Mouse (Mus musculus) MEL (cell line): Measurements from ENCODE around the gene Hamp2. TPM values are rescaled to one million over a fixed set of nuclear protein-coding genes. Genes with fewer than 3 reads are reported as not detected.

ENCODE experiments used
- DNase-seq: peaks from one replicate; pipeline ENCODE4 v3.0.0; 2011; ENCODE audit warnings: low read depth, low spot score
- H3K27ac ChIP-seq: 2 replicates; pipeline ENCODE4 v1.5.1; 2012; ENCODE audit warnings: low read depth, mild to moderate bottlenecking, control low read depth, low read length, moderate library complexity; ENCODE audit not compliant: control insufficient read depth
- H3K27me3 ChIP-seq, 2 experiments: fragments of 150-350 bp in 1 of 2; sonication (generic) in 1 of 2; 2 replicates each; pipeline ENCODE4 v1.6.1; 2012; ENCODE audit warnings: low read length in 2 of 2, mild to moderate bottlenecking in 2 of 2, improper control_type of control experiment in 1 of 2, moderate library complexity in 1 of 2; ENCODE audit not compliant: insufficient read depth in 2 of 2, control insufficient read depth in 1 of 2
- H3K36me3 ChIP-seq, 2 experiments: 2 replicates each; pipeline ENCODE4 v1.6.1; 2012 to 2014; ENCODE audit warnings: low read length in 2 of 2, improper control_type of control experiment in 1 of 2, inconsistent platforms in 1 of 2, mild to moderate bottlenecking in 1 of 2; ENCODE audit not compliant: insufficient read depth in 2 of 2, control insufficient read depth in 1 of 2
- H3K4me1 ChIP-seq, 2 experiments: fragments of 150-350 bp in 1 of 2; sonication (generic) in 1 of 2; 2 replicates each; pipeline ENCODE4 v1.6.1; 2012; ENCODE audit warnings: low read length in 2 of 2, improper control_type of control experiment in 1 of 2, mild to moderate bottlenecking in 1 of 2; ENCODE audit not compliant: insufficient read depth in 2 of 2, control insufficient read depth in 1 of 2
- H3K4me3 ChIP-seq, 2 experiments: fragments of 150-350 bp in 1 of 2; sonication (generic) in 1 of 2; 2 replicates each; pipeline ENCODE4 v1.5.1; 2012; ENCODE audit warnings: low read depth in 2 of 2, low read length in 2 of 2, mild to moderate bottlenecking in 2 of 2, moderate library complexity in 2 of 2, control low read depth in 1 of 2, improper control_type of control experiment in 1 of 2; ENCODE audit not compliant: control insufficient read depth in 1 of 2, insufficient read depth in 1 of 2
- H3K79me2 ChIP-seq: 2 replicates; pipeline ENCODE4 v1.6.1; 2012; ENCODE audit warnings: mild to moderate bottlenecking, low read length, moderate library complexity; ENCODE audit not compliant: control insufficient read depth, poor library complexity, insufficient read depth
- H3K9ac ChIP-seq: 2 replicates; pipeline ENCODE4 v1.6.1; 2012; ENCODE audit warnings: low read depth, mild to moderate bottlenecking, control low read depth, low read length, moderate library complexity; ENCODE audit not compliant: control insufficient read depth, poor library complexity, severe bottlenecking
- H3K9me3 ChIP-seq: fragments of 150-350 bp; sonication (generic); replicated peaks from 2 replicates; pipeline ENCODE4 v1.6.1; 2012; ENCODE audit warnings: mild to moderate bottlenecking, low read length, improper control_type of control experiment, moderate library complexity; ENCODE audit not compliant: insufficient read depth
- BHLHE40 ChIP-seq: IDR thresholded peaks from 2 replicates; pipeline ENCODE4 v1.6.1; 2012; ENCODE audit warnings: low read depth, mild to moderate bottlenecking, inconsistent platforms, low read length, improper control_type of control experiment, borderline replicate concordance
- CHD2 ChIP-seq: IDR thresholded peaks from 2 replicates; pipeline ENCODE4 v1.6.1; 2011; ENCODE audit warnings: low read length, improper control_type of control experiment
- CTCF ChIP-seq, 3 experiments: IDR thresholded peaks in 2 of 3; conservative IDR thresholded peaks in 1 of 3; 2 replicates each; pipeline ENCODE4 v1.5.1; 2011 to 2012; ENCODE audit warnings: low read length in 3 of 3, low read depth in 2 of 3, mild to moderate bottlenecking in 2 of 3, improper control_type of control experiment in 1 of 3, inconsistent platforms in 1 of 3, mixed read lengths in 1 of 3, moderate library complexity in 1 of 3; ENCODE audit not compliant: control insufficient read depth in 1 of 3, insufficient read depth in 1 of 3, poor library complexity in 1 of 3, severe bottlenecking in 1 of 3
- E2F4 ChIP-seq: IDR thresholded peaks from 2 replicates; pipeline ENCODE4 v1.6.1; 2011; ENCODE audit warnings: low read depth, low read length, improper control_type of control experiment, borderline replicate concordance
- ELF1 ChIP-seq: IDR thresholded peaks from 2 replicates; pipeline ENCODE4 v1.6.1; 2014; ENCODE audit warnings: low read depth, mild to moderate bottlenecking, inconsistent platforms, low read length, improper control_type of control experiment, moderate library complexity
- EP300 ChIP-seq, 2 experiments: IDR thresholded peaks; 2 replicates each; pipeline ENCODE4 v1.6.1; 2011; ENCODE audit warnings: improper control_type of control experiment in 2 of 2, low read length in 2 of 2, low read depth in 1 of 2, mild to moderate bottlenecking in 1 of 2
- GABPA ChIP-seq: IDR thresholded peaks from 2 replicates; pipeline ENCODE4 v1.6.1; 2012; ENCODE audit warnings: low read depth, mild to moderate bottlenecking, inconsistent platforms, low read length, improper control_type of control experiment, moderate library complexity
- GATA1 ChIP-seq: IDR thresholded peaks from 2 replicates; pipeline ENCODE4 v1.6.1; 2011; ENCODE audit warnings: low read depth, low read length, improper control_type of control experiment
- HCFC1 ChIP-seq: IDR thresholded peaks from 2 replicates; pipeline ENCODE4 v1.6.1; 2012; ENCODE audit warnings: low read depth, mild to moderate bottlenecking, inconsistent platforms, low read length, improper control_type of control experiment, moderate library complexity
- JUND ChIP-seq: IDR thresholded peaks from 2 replicates; pipeline ENCODE4 v1.6.1; 2011; ENCODE audit warnings: low read depth, mild to moderate bottlenecking, improper control_type of control experiment, low read length
- KAT2A ChIP-seq: conservative IDR thresholded peaks from 2 replicates; pipeline ENCODE4 v1.6.1; 2012; ENCODE audit warnings: low read depth, low read length, improper control_type of control experiment, inconsistent platforms
- MAX ChIP-seq: IDR thresholded peaks from 2 replicates; pipeline ENCODE4 v1.6.1; 2011; ENCODE audit warnings: low read length, improper control_type of control experiment
- MXI1 ChIP-seq: IDR thresholded peaks from 2 replicates; pipeline ENCODE4 v1.6.1; 2011; ENCODE audit warnings: mild to moderate bottlenecking, low read depth, low read length, improper control_type of control experiment
- MYC ChIP-seq: IDR thresholded peaks from 2 replicates; pipeline ENCODE4 v1.6.1; 2011; ENCODE audit warnings: low read depth, mild to moderate bottlenecking, low read length, improper control_type of control experiment, moderate library complexity
- NELFE ChIP-seq: IDR thresholded peaks from 2 replicates; pipeline ENCODE4 v1.6.1; 2011; ENCODE audit warnings: low read depth, low read length, improper control_type of control experiment
- NRF1 ChIP-seq: IDR thresholded peaks from 2 replicates; pipeline ENCODE4 v1.6.1; 2014; ENCODE audit warnings: low read depth, mild to moderate bottlenecking, inconsistent platforms, low read length, improper control_type of control experiment, moderate library complexity; ENCODE audit not compliant: poor library complexity, insufficient read depth, severe bottlenecking
- POLR2A ChIP-seq, 2 experiments: IDR thresholded peaks; 2 replicates each; pipeline ENCODE4 v1.6.1; 2011 to 2012; ENCODE audit warnings: low read length in 2 of 2, mild to moderate bottlenecking in 2 of 2, control low read depth in 1 of 2, improper control_type of control experiment in 1 of 2, low read depth in 1 of 2, moderate library complexity in 1 of 2; ENCODE audit not compliant: control insufficient read depth in 1 of 2, insufficient read depth in 1 of 2, poor library complexity in 1 of 2
- POLR2AphosphoS5 ChIP-seq: IDR thresholded peaks from 2 replicates; pipeline ENCODE4 v1.6.1; 2012; ENCODE audit warnings: low read depth, borderline replicate concordance, mild to moderate bottlenecking, inconsistent platforms, low read length, moderate library complexity, mixed read lengths
- RAD21 ChIP-seq: IDR thresholded peaks from 2 replicates; pipeline ENCODE4 v1.6.1; 2011; ENCODE audit warnings: mild to moderate bottlenecking, low read depth, low read length, improper control_type of control experiment
- RCOR1 ChIP-seq: IDR thresholded peaks from 2 replicates; pipeline ENCODE4 v1.6.1; 2012; ENCODE audit warnings: low read depth, mild to moderate bottlenecking, inconsistent platforms, low read length, improper control_type of control experiment
- SIN3A ChIP-seq: IDR thresholded peaks from 2 replicates; pipeline ENCODE4 v1.6.1; 2012; ENCODE audit warnings: low read length, improper control_type of control experiment, inconsistent platforms
- SMC3 ChIP-seq: IDR thresholded peaks from 2 replicates; pipeline ENCODE4 v1.6.1; 2011; ENCODE audit warnings: low read depth, low read length, improper control_type of control experiment
- TAL1 ChIP-seq: IDR thresholded peaks from 2 replicates; pipeline ENCODE4 v1.6.1; 2012; ENCODE audit warnings: mild to moderate bottlenecking, inconsistent platforms, low read length, moderate library complexity, mixed read lengths
- TBP ChIP-seq: IDR thresholded peaks from 2 replicates; pipeline ENCODE4 v1.8.0; 2011; ENCODE audit warnings: low read depth, low read length, improper control_type of control experiment
- TCF12 ChIP-seq: IDR thresholded peaks from 2 replicates; pipeline ENCODE4 v1.6.1; 2014; ENCODE audit warnings: low read depth, mild to moderate bottlenecking, inconsistent platforms, low read length, improper control_type of control experiment, moderate library complexity
- USF2 ChIP-seq, 2 experiments: IDR thresholded peaks; 2 replicates each; pipeline ENCODE4 v1.6.1; 2011 to 2012; ENCODE audit warnings: improper control_type of control experiment in 2 of 2, low read length in 2 of 2, borderline replicate concordance in 1 of 2, inconsistent platforms in 1 of 2, low read depth in 1 of 2, mild to moderate bottlenecking in 1 of 2; ENCODE audit not compliant: insufficient read depth in 1 of 2
- ZC3H11A ChIP-seq: IDR thresholded peaks from 2 replicates; pipeline ENCODE4 v1.6.1; 2012; ENCODE audit warnings: low read depth, mild to moderate bottlenecking, inconsistent platforms, low read length, improper control_type of control experiment
- ZMIZ1 ChIP-seq: IDR thresholded peaks from 2 replicates; pipeline ENCODE4 v1.6.1; 2012; ENCODE audit warnings: low read depth, mild to moderate bottlenecking, inconsistent platforms, low read length, improper control_type of control experiment, moderate library complexity
- ZNF384 ChIP-seq: IDR thresholded peaks from 2 replicates; pipeline ENCODE4 v1.6.1; 2012; ENCODE audit warnings: low read depth, mild to moderate bottlenecking, inconsistent platforms, low read length, improper control_type of control experiment
- polyA plus RNA-seq, 2 experiments: library from polyadenylated mRNA; stranded (reverse) in 1 of 2; unstranded in 1 of 2; fragments of >175 nt in 1 of 2; fragments of >200 nt in 1 of 2; gene quantifications; 2 replicates each; pipeline versions ENCODE4 v1.2.1 to v1.2.4; 2012; ENCODE audit warnings: low replicate concordance in 2 of 2, low read depth in 1 of 2; ENCODE audit not compliant: insufficient read length in 2 of 2, insufficient read depth in 1 of 2, missing spikeins in 1 of 2
- total RNA-seq: library from RNA; depleted of rRNA; stranded (reverse); fragments of 300-350 nt; gene quantifications from 2 replicates; pipeline ENCODE4 v1.2.3, GENCODE M21; 2012

Hamp2 gene
- total and polyA plus RNA-seq, 3 experiments: not detected

DNA sequence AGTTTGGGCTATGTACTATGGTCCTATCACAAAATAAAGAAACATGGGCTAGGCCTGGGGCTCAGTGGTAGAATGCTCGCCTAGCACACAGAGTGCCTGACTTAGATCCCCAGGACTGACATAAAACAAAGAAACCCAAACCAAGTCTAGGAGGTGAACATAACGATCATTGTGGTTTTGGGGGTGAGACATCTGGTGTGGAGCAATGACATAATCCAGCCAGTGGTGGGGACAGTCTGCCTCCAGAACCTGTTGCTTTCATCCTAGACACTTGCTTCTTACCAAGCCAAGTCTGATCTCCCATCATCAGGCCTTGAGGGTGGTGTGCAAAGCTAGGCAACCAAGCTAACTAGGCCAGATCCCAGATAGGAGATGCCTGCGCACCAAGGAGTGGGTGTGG is 42.2 kb upstream of the Hamp2 start:
- H3K9me3 ChIP-seq: no peaks in the 10 kb centered on the region
- TF ChIP-seq NELFE (no peak), GATA1 (no peak), ZMIZ1 (no peak), GABPA (no peak), EP300 (IDR thresholded peaks at IDR 0.05; ENCODE audit: low read depth in 1 of 2, low read length in 2 of 2) (no peak), SIN3A (no peak)
- H3K36me3 ChIP-seq: no peaks in the 10 kb centered on the region
- no peaks in the 10 kb centered on the region for H3K4me1 ChIP-seq
- no peaks in the 10 kb centered on the region for H3K79me2 ChIP-seq
- H3K9ac ChIP-seq: no peak overlapping the region
- peaks cover 0 to 3% of the 10 kb centered on the region in 2 experiments; a peak in 3 of 4 replicates for H3K27me3 ChIP-seq
- no peak overlapping the region for H3K4me3 ChIP-seq
- no peak for DNase-seq
- no peak overlapping the region for H3K27ac ChIP-seq

DNA sequence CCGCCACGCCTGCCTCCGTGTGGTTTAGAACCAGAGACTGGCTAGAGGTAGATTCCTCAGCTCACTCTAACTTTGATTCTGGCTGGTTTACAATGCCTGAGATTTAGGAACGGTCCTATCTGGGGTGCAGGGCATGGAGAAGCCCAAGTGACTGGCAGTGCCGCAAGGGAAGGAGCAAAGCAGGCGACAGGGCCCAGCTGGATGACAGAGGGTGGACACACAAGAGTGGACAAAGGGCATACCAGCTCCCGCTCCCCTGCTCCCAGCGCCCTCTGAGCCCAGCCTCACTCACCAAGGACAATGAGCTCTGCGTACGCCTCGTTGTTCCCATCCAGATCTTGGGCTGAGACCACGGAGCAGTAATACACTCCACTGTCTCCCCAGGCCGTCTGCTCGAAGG is 41.2 kb upstream of the Hamp2 start:
- no peaks in the 10 kb centered on the region for H3K9me3 ChIP-seq

DNA sequence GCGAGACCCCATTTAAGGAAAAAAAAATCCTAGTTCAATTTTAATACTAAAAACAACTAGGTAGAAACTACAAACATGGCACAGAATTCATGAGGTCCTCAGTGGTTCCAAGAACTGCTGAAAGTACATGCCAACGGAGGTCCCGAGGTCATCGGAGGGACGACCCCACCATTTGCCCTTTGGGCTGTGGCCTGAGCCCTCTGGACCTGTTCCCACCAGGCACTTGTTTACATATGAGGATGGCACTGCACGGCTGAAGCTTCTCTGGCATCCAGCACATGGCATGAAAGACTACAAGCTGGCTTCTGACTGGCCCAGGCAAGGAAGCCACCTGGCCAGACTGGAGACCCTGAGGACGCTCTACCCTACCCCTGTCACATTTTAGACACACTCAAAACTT is 39.9 kb upstream of the Hamp2 start:
- H3K4me3 ChIP-seq: no peak overlapping the region
- H3K4me1 ChIP-seq: no peaks in the 10 kb centered on the region
- H3K79me2 ChIP-seq: no peaks in the 10 kb centered on the region
- H3K27ac ChIP-seq: no peak overlapping the region
- peaks cover 0 to 3% of the 10 kb centered on the region in 2 experiments; a peak in 3 of 4 replicates for H3K27me3 ChIP-seq
- H3K9me3 ChIP-seq: no peaks in the 10 kb centered on the region
- H3K36me3 ChIP-seq: no peaks in the 10 kb centered on the region
- no peak overlapping the region for H3K9ac ChIP-seq
- no peak for DNase-seq
- TF ChIP-seq POLR2A (IDR thresholded peaks at IDR 0.05; ENCODE audit: control insufficient read depth in 1 of 2, insufficient read depth in 1 of 2, low read depth in 1 of 2, low read length in 2 of 2, poor library complexity in 1 of 2): no peak
- TF ChIP-seq JUND: no peak
- TF ChIP-seq TCF12: no peak
- TF ChIP-seq EP300 (IDR thresholded peaks at IDR 0.05; ENCODE audit: low read depth in 1 of 2, low read length in 2 of 2): no peak
- TF ChIP-seq MAX: no peak
- TF ChIP-seq RAD21: no peak
- no peak for TF ChIP-seq HCFC1
- TF ChIP-seq GATA1: no peak
- no peak for TF ChIP-seq ELF1
- TF ChIP-seq TBP: no peak
- no peak for TF ChIP-seq SMC3
- no peak for TF ChIP-seq BHLHE40
- no peak for TF ChIP-seq ZC3H11A
- no peak for TF ChIP-seq MXI1
- no peak for TF ChIP-seq NRF1
- TF ChIP-seq USF2 (IDR thresholded peaks at IDR 0.05; ENCODE audit: borderline replicate concordance in 1 of 2, insufficient read depth in 1 of 2, low read depth in 1 of 2, low read length in 2 of 2): no peak
- no peak for TF ChIP-seq ZNF384

More for the DNA sequence above, 41.2 kb upstream of the Hamp2 start:
- no peaks in the 10 kb centered on the region for H3K36me3 ChIP-seq
- DNase-seq: no peak
- H3K27ac ChIP-seq: no peak overlapping the region
- no peak for TF ChIP-seq POLR2A (IDR thresholded peaks at IDR 0.05; ENCODE audit: control insufficient read depth in 1 of 2, insufficient read depth in 1 of 2, low read depth in 1 of 2, low read length in 2 of 2, poor library complexity in 1 of 2)
- TF ChIP-seq NRF1: no peak
- no peak for TF ChIP-seq RCOR1
- TF ChIP-seq MYC: no peak
- no peak for TF ChIP-seq NELFE
- no peak for TF ChIP-seq KAT2A
- TF ChIP-seq TBP: no peak
- no peak for TF ChIP-seq USF2 (IDR thresholded peaks at IDR 0.05; ENCODE audit: borderline replicate concordance in 1 of 2, insufficient read depth in 1 of 2, low read depth in 1 of 2, low read length in 2 of 2)
- TF ChIP-seq RAD21: no peak
- TF ChIP-seq TAL1: no peak
- TF ChIP-seq BHLHE40: no peak
- no peak for TF ChIP-seq SIN3A
- TF ChIP-seq CTCF (IDR thresholded peaks at IDR 0.05 in 2 of 3, conservative IDR thresholded peaks at IDR 0.05 in 1 of 3; ENCODE audit: control insufficient read depth in 1 of 3, insufficient read depth in 1 of 3, low read depth in 2 of 3, low read length in 3 of 3, poor library complexity in 1 of 3, severe bottlenecking in 1 of 3): no peak
- no peak for TF ChIP-seq E2F4
- no peak for TF ChIP-seq GATA1
- no peak for TF ChIP-seq CHD2
- no peak for TF ChIP-seq POLR2AphosphoS5
- H3K79me2 ChIP-seq: no peaks in the 10 kb centered on the region
- no peaks in the 10 kb centered on the region for H3K4me1 ChIP-seq
- no peak overlapping the region for H3K9ac ChIP-seq
- no peak overlapping the region for H3K4me3 ChIP-seq
- peaks cover 0 to 3% of the 10 kb centered on the region in 2 experiments; a peak in 3 of 4 replicates for H3K27me3 ChIP-seq
